25 mouse cellular contexts compared by ENCODE assay signal in the genomic region with DNA sequence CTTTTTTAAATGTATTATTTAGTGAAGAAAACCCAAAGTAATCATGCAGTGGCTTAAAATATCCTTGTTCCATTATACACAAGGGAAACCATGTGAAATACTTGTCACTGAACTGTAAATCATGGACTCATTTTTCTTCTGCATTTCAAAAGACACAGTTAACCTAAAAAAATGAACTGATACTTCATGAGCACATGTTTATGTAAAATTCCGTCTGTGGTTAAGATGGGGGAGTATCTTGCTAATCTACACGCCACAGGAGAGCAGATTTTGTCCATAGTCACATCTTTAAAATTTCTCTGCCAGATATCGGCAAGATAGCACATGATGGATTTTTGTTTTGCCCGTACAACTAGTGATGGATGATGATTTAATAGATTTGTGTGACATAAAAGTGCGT. TPM values are rescaled to one million over a fixed set of nuclear protein-coding genes. Genes with fewer than 3 reads are reported as not detected.
A peak's percentile ranks its signal among the peaks of the same experiment; 100 is the strongest.
DNase-seq lines count a peak whose midpoint lies in the region; ATAC-seq and TF ChIP-seq lines count a peak whose summit lies in the region.
"Had no signal": no experiment of that assay in that cellular context is flagged by ENCODE, and none has a peak within 500 bp of the region (broad histone marks: within the 10 kb centered on the region; RNA-seq: fewer than 3 reads in every experiment).

No protein-coding gene starts in this region.

- peaks cover 64% of the 10 kb centered on the region for H3K36me3 ChIP-seq in lung, embryonic 15.5 days
- peaks cover 52 to 94% of the 10 kb centered on the region in 2 experiments for H3K36me3 ChIP-seq in CH12.LX (replicated peaks in 1 of 2; ENCODE audit: control insufficient read depth in 1 of 2, insufficient read depth in 1 of 2, low read length in 1 of 2)
- H3K36me3 ChIP-seq in splenic B cell, adult 2 months (ENCODE audit: control insufficient read depth, insufficient read depth, low read length, poor library complexity, severe bottlenecking), result peaks cover 15% of the 10 kb centered on the region

- no peaks in the 10 kb centered on the region for H3K9me3 ChIP-seq in lung, embryonic 15.5 days
- H3K9me3 ChIP-seq in CH12.LX (replicated peaks; ENCODE audit: low read length), result no peaks in the 10 kb centered on the region
- H3K9me3 ChIP-seq: embryonic facial prominence, embryonic 13.5 days; embryonic facial prominence, embryonic 15.5 days; forebrain, embryonic 10.5 days; forebrain, embryonic 12.5 days; G1E had no signal

- no peak for ATAC-seq in lung, embryonic 15.5 days (ENCODE audit: borderline replicate concordance, extremely low read depth, low FRiP score, low TSS enrichment)
- ATAC-seq: activated CD4-positive, CD25-positive, alpha-beta regulatory T cell, adult 4 months; forebrain, embryonic 14.5 days; forebrain, embryonic 16.5 days; Patski had no signal

- 62% methylated on average over 5 of the region's 5 CpGs for WGBS in lung, embryonic 15.5 days

- in situ Hi-C loops in CH12.LX (cut with MboI; ENCODE audit: low pct_ligation_motif_present, low pct_unique_long_range_greater_than_20kb, low sequenced_read_pairs), result no loop called here

- no peak; the same call in 1 of the 2 replicates for TF ChIP-seq RAD21 in CH12.LX (IDR thresholded peaks at IDR 0.05; ENCODE audit: low read depth, low read length)

- H3K79me2 ChIP-seq in CH12.LX (replicated peaks; ENCODE audit: control insufficient read depth, extremely low read depth, insufficient read depth, poor library complexity, severe bottlenecking), result no peaks in the 10 kb centered on the region

- no peak overlapping the region for H3K9ac ChIP-seq in lung, embryonic 15.5 days
- H3K9ac ChIP-seq in CH12.LX (ENCODE audit: insufficient read depth, low read depth), result no peak overlapping the region
- H3K9ac ChIP-seq: embryonic facial prominence, embryonic 13.5 days; embryonic facial prominence, embryonic 15.5 days; forebrain, embryonic 12.5 days had no signal

- dilution Hi-C loops in CH12.LX (cut with MboI; ENCODE audit: extremely low pct_ligation_motif_present, extremely low pct_unique_long_range_greater_than_20kb, low sequenced_read_pairs), result no loop called here

- no peak overlapping the region for H3K4me3 ChIP-seq in lung, embryonic 15.5 days
- H3K4me3 ChIP-seq in CH12.LX (replicated peaks in 1 of 3; ENCODE audit: low read depth in 2 of 3, low read length in 2 of 3, poor library complexity in 1 of 3), result no peak overlapping the region
- H3K4me3 ChIP-seq: embryonic facial prominence, embryonic 13.5 days; embryonic facial prominence, embryonic 15.5 days; erythroblast, embryonic 14.5 days; forebrain, embryonic 10.5 days; forebrain, embryonic 12.5 days had no signal

- no peak for TF ChIP-seq CTCF in CH12.LX (conservative IDR thresholded peaks at IDR 0.05 in 1 of 2, IDR thresholded peaks at IDR 0.05 in 1 of 2; ENCODE audit: low read depth in 2 of 2, low read length in 2 of 2)

- H3K4me1 ChIP-seq in lung, embryonic 15.5 days, result no peaks in the 10 kb centered on the region
- peaks cover 0 to 27% of the 10 kb centered on the region in 2 experiments; a peak in 2 of 4 replicates for H3K4me1 ChIP-seq in CH12.LX (ENCODE audit: control insufficient read depth in 1 of 2, insufficient read depth in 2 of 2)
- H3K4me1 ChIP-seq: embryonic facial prominence, embryonic 13.5 days; embryonic facial prominence, embryonic 15.5 days; forebrain, embryonic 10.5 days; forebrain, embryonic 12.5 days had no signal

- H3K27me3 ChIP-seq in lung, embryonic 15.5 days, result no peaks in the 10 kb centered on the region
- no peaks in the 10 kb centered on the region for H3K27me3 ChIP-seq in CH12.LX (replicated peaks)
- H3K27me3 ChIP-seq in splenic B cell, adult 2 months (ENCODE audit: control insufficient read depth, insufficient read depth, low read length, poor library complexity, severe bottlenecking), result no peaks in the 10 kb centered on the region
- H3K27me3 ChIP-seq: embryonic facial prominence, embryonic 13.5 days; embryonic facial prominence, embryonic 15.5 days; forebrain, embryonic 12.5 days; Patski had no signal

- no peak for TF ChIP-seq POLR2A in CH12.LX (IDR thresholded peaks at IDR 0.05; ENCODE audit: low read depth, low read length)

- DNase-seq in lung, postnatal 25 days (ENCODE audit: low spot score), result no peak
- peak; percentile 50 for DNase-seq in CH12.LX (ENCODE audit: extremely low read depth)
- DNase-seq in splenic B cell, adult 2 months (ENCODE audit: low read depth, low spot score), result peak; percentile 20
- DNase-seq in adrenal gland, postnatal 4 days (ENCODE audit: low spot score in 2 of 2), result no peak
- DNase-seq: adrenal gland, adult 8-10 months; adrenal gland, postnatal 14 days; adrenal gland, postnatal 36 days; cerebellum, adult 11 months; cerebellum, adult 18-20 months; cerebellum, adult 8-10 months; cerebellum, adult 9-11 months; cerebellum, postnatal 14 days; cerebellum, postnatal 36 days; embryo, embryonic 11 days had no signal

- no peak; the same call in 1 of the 2 replicates for TF ChIP-seq EP300 in CH12.LX (IDR thresholded peaks at IDR 0.05; ENCODE audit: low read length)

- H3K4me2 ChIP-seq in lung, embryonic 15.5 days, result no peak overlapping the region
- no peak overlapping the region for H3K4me2 ChIP-seq in CH12.LX (ENCODE audit: insufficient read depth, low read depth, poor library complexity, severe bottlenecking)
- H3K4me2 ChIP-seq: embryonic facial prominence, embryonic 13.5 days; embryonic facial prominence, embryonic 15.5 days; forebrain, embryonic 12.5 days had no signal

- H3K27ac ChIP-seq in lung, embryonic 15.5 days, result peak overlapping the region; percentile 69; the same call in 1 of the 2 replicates
- H3K27ac ChIP-seq in CH12.LX (ENCODE audit: insufficient read depth, low read depth), result no peak overlapping the region
- H3K27ac ChIP-seq: embryonic facial prominence, embryonic 13.5 days; embryonic facial prominence, embryonic 15.5 days; forebrain, embryonic 10.5 days; forebrain, embryonic 12.5 days had no signal

TF ChIP-seq in CH12.LX, 34 proteins besides CTCF, POLR2A, EP300 and RAD21 (continues in another document):
- TF ChIP-seq JUND (conservative IDR thresholded peaks at IDR 0.05; ENCODE audit: low read depth, low read length) (peak; percentile 46; the same call in 1 of the 2 replicates), HCFC1 (IDR thresholded peaks at IDR 0.05; ENCODE audit: low read depth, low read length) (no peak), ZMIZ1 (IDR thresholded peaks at IDR 0.05; ENCODE audit: low read depth, low read length) (no peak), BHLHE40 (IDR thresholded peaks at IDR 0.05; ENCODE audit: low read depth, low read length) (peak; percentile 90), JUN (IDR thresholded peaks at IDR 0.05; ENCODE audit: insufficient read depth, low read depth, low read length) (0 out of 2 replicates have a peak, but pooled peaks have one; percentile 7), ETS1 (conservative IDR thresholded peaks at IDR 0.05; ENCODE audit: low read depth, low read length) (peak; percentile 56), TCF12 (IDR thresholded peaks at IDR 0.05; ENCODE audit: low read depth, low read length) (no peak), USF2 (conservative IDR thresholded peaks at IDR 0.05; ENCODE audit: low read depth, low read length) (no peak), E2F4 (IDR thresholded peaks at IDR 0.05; ENCODE audit: insufficient replicate concordance, low read depth, low read length) (no peak), USF1 (IDR thresholded peaks at IDR 0.05; ENCODE audit: low read depth, low read length) (no peak), ZNF384 (IDR thresholded peaks at IDR 0.05; ENCODE audit: low read depth, low read length) (no peak; the same call in 1 of the 2 replicates), CHD2 (IDR thresholded peaks at IDR 0.05; ENCODE audit: low read length) (no peak), MYC (IDR thresholded peaks at IDR 0.05; ENCODE audit: low read depth, low read length) (peak; percentile 81), POLR2AphosphoS2 (IDR thresholded peaks at IDR 0.05; ENCODE audit: low read depth, low read length) (peak; percentile 59; the same call in 1 of the 2 replicates), MAX (IDR thresholded peaks at IDR 0.05; ENCODE audit: low read length) (no peak), MEF2A (IDR thresholded peaks at IDR 0.05; ENCODE audit: borderline replicate concordance, low read depth, low read length) (no peak), ZKSCAN1 (IDR thresholded peaks at IDR 0.05; ENCODE audit: borderline replicate concordance, low read depth, low read length) (no peak), SMC3 (IDR thresholded peaks at IDR 0.05; ENCODE audit: low read depth, low read length) (no peak), MAFK (IDR thresholded peaks at IDR 0.05; ENCODE audit: insufficient replicate concordance, low read length) (no peak), MXI1 (IDR thresholded peaks at IDR 0.05; ENCODE audit: low read depth, low read length) (no peak), UBTF (IDR thresholded peaks at IDR 0.05; ENCODE audit: low read depth, low read length) (no peak), CHD1 (IDR thresholded peaks at IDR 0.05; ENCODE audit: low read depth, low read length) (no peak), TBP (conservative IDR thresholded peaks at IDR 0.05; ENCODE audit: low read depth, low read length) (no peak)

RNA-seq across cellular contexts. Expression of gene Pno1, which starts 12.2 kb away (rescaled TPM):
- 65.6 and 68.6 TPM in 2 replicates for polyA plus RNA-seq in lung, embryonic 15.5 days (2015; fragmentation: Nextera tagmentation; extraction: Ambion mirVana)
- total RNA-seq in CH12.LX (2012; rRNA removed) (82.7 and 129 TPM in 2 replicates), CH12.LX (2014; rRNA removed) (279 and 281 TPM in 2 replicates)
- 151 and 155 TPM in 2 replicates for polyA plus RNA-seq in CH12.LX (2012; ENCODE audit: insufficient read length, low read depth)
- total RNA-seq in adrenal gland, postnatal 4 days (2021), result 10 to 100 TPM; 34.8 to 35.4 TPM

RNA-seq across cellular contexts. Expression of gene Wdr92, which starts 17.3 kb away (rescaled TPM):
- polyA plus RNA-seq in lung, embryonic 15.5 days (2015; fragmentation: Nextera tagmentation; extraction: Ambion mirVana), result 26.0 and 27.5 TPM in 2 replicates
- total RNA-seq in CH12.LX (2012; rRNA removed) (38.6 and 40.2 TPM in 2 replicates), CH12.LX (2014; rRNA removed) (66.1 and 73.6 TPM in 2 replicates)
- polyA plus RNA-seq in CH12.LX (2012; ENCODE audit: insufficient read length, low read depth), result 35.8 and 48.5 TPM in 2 replicates
- total RNA-seq in adrenal gland, postnatal 4 days (2021), result 10 to 100 TPM; 16.2 to 20.6 TPM
- polyA plus RNA-seq: erythroblast, embryonic 14.5 days had no signal

RNA-seq across cellular contexts. Expression of gene Ppp3r1, which starts 40.1 kb away (rescaled TPM):
- 90.3 and 92.6 TPM in 2 replicates for polyA plus RNA-seq in lung, embryonic 15.5 days (2015; fragmentation: Nextera tagmentation; extraction: Ambion mirVana)
- total RNA-seq in CH12.LX (2012; rRNA removed), result 31.8 and 38.8 TPM in 2 replicates
- 114 and 116 TPM in 2 replicates for total RNA-seq in CH12.LX (2014; rRNA removed)
- polyA plus RNA-seq in CH12.LX (2012; ENCODE audit: insufficient read length, low read depth), result 102 and 128 TPM in 2 replicates
- total RNA-seq in adrenal gland, postnatal 4 days (2021), result 100 to 1,000 TPM; 109 to 113 TPM

RNA-seq across cellular contexts. Expression of gene C1d, which starts 58.2 kb away (rescaled TPM):
- 92.0 and 94.9 TPM in 2 replicates for polyA plus RNA-seq in lung, embryonic 15.5 days (2015; fragmentation: Nextera tagmentation; extraction: Ambion mirVana)
- 71.8 and 96.8 TPM in 2 replicates for total RNA-seq in CH12.LX (2012; rRNA removed)
- total RNA-seq in CH12.LX (2014; rRNA removed), result 117 and 128 TPM in 2 replicates
- 88.9 and 93.2 TPM in 2 replicates for polyA plus RNA-seq in CH12.LX (2012; ENCODE audit: insufficient read length, low read depth)
- total RNA-seq in adrenal gland, postnatal 4 days (2021), result 10 to 100 TPM; 68.4 to 71.9 TPM

Comparison
In these comparisons a context has a peak if more than half of its experiments do, and no peak if none do; other contexts are left out.
1. DNase-seq: peak in CH12.LX (single experiment) and splenic B cell, adult 2 months (single experiment); none in lung, postnatal 25 days (single experiment) and adrenal gland, postnatal 4 days (0 of 2).